Mouse (Mus musculus) frontal cortex, postnatal 10 days (tissue): Measurements from ENCODE around the gene Gpx7.

Source experiments
- DNase-seq, 2 experiments: peaks; one replicate each; pipeline ENCODE4 v3.0.0; 2022; ENCODE audit warnings: low spot score in 2 of 2, mixed read lengths in 1 of 2

Gpx7 gene

DNA sequence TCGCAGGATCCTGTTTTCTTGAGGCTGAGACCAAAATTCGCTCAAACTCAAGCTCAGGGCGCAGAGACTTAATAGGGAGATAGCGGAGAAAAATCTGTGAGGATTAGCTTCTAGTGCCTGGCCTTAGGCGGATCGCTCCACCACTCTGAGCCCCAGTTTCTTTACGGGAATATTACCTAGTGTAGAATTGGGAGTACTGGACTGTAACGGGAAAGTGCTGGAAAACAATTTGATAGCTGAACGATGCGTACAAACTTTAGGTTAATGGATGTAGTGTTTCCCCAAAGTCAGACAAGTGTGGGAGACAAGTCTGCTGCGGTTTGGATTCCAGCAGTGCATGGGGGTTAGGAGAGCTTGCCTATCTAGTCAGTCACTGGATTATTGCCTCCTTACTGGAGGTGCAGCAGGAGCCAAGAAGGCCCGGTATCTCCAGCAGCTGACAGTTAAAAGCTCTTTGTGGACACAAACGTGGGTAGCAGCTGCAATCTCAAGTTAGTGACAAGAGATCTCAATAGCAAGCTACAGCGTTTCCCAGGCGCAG lies at the start of gene Gpx7:
Gene Gpx7, minus strand, starts transcription at position 101 of the 541 bp plus-strand sequence.
- no peak for DNase-seq

DNA sequence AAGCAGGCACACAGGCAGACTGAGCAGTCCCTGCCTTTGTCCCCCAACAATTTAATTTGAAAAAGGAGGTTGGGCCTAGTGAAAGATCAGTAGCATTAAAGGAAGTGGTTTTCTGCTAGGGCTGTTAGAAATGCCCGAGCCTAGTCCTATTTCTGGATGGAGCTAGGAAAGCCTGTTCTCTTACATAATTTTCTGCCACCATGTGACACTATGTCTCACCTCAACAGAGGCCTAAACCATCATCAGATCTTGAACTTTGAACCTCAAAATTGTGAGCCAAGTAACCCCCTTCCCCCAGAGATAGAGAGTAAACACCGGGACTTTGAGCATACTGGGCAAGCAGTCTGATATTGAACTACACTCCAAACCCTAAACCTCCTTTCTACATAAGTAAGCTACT lies 49.3 kb upstream of the Gpx7 start:
- no peak for DNase-seq

DNA sequence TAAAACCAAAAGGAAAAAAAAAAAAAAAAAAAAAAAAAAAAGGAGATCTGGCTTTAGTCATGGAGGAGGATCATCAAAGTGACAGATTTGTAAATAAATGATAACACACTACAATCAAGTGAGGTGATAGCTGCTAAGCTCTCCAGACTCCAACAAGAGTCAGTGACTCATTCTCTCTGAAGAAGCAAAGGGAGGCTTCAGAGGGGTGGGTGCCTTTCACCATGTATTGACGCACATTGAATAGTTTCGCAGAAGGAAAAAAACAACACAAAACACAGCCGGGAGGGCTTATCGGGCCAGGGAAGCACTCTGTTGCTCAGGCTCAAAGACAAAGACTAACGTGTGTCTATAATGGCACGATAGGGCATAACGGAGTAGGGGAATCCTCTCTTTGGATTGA lies 41.3 kb upstream of the Gpx7 start:
- DNase-seq: no peak

DNA sequence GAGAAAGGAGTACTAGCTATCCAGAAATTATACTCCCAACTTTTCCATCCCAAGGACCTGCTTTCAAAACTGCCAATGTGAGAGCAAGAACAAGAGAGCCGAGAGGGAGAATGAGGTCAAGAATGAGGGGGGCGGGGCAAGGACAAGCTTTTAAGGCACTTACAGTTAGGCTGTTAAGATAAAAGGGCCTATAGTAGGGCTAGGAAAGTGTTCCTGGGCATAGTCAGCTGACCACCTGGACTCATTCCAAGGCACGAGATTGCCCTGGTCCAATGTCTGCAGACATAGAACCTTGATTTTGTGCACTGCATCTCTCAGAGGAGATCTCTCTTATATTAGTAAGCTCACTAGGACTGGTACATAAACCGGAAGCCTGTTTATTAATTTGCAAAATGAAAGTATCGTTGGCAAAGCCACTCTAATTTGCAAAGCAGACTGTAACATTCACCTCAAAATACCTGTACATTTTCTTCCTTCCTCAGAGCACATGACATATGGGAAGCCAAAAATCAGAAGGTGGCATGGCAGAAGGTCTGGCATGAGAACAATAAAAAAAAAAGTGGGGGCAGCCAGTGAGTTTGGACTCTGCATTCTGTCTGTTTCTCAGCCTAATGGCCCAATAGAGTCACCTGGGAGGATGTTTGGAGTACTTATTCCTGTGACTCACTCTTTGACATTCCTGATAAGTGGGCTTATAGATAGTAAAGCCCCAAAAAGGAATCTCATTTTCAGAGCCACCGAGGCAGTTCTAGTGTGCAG lies 31.5 kb upstream of the Gpx7 start:
- no peak for DNase-seq

DNA sequence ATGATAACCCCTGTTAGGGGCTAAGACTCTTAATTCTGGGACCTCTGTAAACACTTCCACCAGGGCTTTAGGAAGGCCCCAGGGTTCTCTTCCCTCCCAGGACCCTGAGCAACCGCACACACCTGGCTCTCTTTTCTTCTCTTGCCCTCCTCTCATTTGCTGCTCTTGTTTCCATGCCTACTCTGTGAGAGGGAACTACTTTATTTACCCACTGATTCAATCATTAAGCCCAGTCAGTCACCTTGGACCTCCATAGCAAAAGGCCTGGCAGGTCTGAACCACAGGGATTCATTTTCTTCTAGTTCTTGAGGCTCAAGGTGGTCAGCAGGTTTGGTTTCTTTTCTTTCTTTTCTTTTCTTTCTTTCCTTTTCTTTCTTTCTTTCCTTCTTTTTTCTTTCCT lies 29.5 kb upstream of the Gpx7 start:
- DNase-seq: no peak

DNA sequence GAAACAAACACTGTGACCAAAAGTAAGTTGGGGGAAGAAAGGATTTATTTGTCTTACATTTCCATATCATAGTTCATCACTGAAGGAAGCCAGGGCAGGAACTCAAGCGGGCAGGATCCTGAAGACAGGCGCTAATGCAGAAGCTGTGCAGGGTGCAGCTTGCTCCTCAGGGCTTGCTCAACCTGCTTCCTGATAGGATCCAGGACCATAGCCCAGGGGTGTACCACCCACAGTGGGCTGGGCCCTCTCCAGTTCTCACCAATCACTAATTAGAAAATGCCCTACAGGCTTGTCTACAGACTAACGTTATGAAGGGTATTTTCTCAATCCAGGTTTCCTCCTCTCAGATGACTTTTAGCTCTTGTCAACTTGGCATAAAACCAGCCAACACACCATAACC lies 28.9 kb upstream of the Gpx7 start:
- DNase-seq: no peak

DNA sequence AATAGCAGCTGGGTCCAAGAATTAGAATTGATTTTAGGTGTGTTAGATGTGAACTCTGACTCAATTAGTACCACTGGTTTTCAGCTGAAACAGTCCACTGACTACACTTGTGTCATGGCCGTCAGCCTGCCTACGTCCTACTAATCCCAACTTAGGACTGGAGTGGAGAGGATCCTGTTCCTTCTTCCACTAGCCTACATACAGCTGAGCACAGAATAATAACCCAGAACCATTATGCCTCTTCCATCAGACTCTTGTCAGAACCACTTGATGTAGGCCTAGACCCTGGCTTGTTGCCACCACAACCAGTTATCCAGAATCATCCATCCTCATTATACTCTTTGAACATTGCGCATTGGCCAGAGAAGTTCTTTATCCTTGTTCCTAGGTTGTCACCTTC lies 28.0 kb upstream of the Gpx7 start:
- no peak for DNase-seq

DNA sequence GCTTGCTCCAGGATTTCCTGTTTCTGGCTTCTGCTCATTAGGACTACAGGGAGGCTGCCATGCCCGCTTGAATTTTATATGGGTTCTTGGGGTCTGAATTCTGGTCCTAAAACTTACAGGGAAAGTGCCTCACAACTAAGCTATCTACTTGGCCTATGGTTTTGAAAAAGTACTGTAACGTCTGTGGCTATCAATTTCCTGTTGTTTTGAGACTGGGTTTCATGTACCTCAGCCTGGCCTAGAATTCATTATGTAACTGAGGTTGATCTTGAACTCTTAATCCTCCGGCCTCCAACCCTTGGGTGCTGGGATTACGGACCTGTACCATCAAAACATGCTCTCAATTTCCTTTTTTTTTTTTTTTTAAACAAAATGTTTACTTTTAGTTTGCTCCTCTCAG lies 27.5 kb upstream of the Gpx7 start:
- DNase-seq: no peak

DNA sequence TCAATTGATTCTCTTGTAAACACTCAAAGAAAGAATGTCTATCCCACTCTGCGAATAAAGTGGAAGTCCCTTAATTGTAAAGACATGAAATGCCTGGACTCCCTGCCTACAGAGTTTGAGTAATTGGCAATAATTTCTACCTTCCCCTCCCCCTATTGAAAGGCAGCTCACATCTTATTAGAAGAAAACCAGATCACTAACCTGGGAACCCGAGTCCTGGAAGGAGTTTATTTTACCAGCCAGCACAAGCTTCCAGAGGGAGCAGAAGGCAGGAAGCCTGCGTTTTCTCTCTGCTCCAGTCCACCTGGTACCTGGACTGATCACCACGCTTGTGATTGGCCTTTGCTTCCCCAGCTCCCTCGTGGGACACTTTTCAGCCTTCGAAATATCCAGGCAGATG lies 26.6 kb upstream of the Gpx7 start:
- no peak for DNase-seq

DNA sequence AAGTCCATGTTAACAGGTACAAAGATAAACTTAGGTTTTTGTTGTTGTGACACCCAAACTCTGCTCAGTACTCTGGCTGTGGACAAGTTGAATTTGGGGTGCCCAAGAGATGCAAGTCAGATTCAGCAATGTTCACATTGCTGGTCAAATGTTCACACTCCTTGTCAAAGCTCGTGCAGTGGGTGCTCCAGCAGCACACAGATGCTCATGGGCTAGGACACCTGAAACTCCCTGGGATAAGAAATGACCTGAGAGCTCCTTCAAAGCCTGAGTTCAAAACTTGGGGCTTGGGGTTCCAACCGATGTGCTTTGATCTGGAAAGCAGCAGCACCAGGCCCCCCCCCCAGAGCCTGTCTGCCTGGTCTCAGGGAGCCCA lies 24.8 kb upstream of the Gpx7 start:
- DNase-seq: no peak

DNA sequence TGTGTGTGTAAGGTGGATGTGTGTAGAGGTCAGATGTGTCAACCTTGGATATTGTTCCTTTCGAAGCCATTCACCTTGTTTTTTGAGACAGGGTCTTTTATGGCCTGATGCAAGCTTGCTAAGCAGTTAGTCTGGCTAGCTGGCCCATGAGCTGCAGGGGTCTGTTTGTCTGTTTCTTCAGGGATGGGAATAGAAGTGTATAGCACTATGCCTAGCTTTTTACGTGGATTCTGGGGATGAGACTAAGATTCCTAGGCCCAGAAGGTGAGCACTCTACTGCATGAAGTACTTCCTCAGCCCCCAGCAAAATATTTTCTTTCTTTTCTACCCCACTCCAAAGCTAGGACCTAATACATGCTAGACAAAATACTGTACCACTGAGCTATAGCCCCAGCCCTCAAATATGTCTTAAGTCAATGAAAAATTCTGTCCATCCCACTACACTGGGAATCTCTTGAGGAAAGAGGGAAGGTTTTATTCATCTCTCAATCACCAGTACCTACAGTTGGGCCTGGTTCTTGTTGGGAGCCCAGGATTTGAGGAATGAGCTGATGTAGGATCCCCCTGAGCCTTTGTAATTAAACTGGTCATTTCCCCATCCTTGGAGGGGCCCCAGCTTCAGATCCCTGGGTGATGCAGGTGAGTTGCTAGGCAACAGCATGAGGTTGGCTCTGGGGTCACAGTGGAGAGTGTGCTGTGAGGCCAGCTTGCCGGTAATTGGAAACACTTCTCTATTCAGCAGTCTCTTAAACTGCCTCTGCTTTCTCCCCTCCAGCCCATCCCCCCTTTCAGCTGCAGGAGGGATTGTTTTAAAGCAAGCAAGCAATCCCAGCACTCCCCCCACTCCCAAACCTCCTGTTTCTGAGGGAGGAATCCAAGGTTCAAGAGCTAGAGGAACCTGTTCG lies 24.1 kb upstream of the Gpx7 start:
- DNase-seq: peak in 1 of 2 experiments; percentile 5

DNA sequence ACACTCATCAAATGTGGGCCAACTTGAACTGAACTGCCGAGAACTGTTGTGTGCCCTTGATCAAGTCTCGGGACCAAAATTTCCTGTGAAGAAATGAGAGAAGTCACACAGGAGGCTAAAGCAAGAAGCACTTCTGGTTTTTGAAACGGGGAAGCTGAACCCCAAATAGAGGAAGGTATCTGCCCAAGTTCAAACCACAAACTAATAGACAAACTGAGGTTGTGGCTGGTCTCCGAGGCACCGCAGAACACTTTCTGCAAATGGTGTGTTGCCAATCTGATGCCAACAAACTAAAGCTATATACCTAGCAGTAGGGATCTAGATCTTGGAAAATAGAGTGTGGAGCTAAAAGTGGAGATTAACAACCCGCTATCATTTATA lies 21.6 kb upstream of the Gpx7 start:
- DNase-seq: no peak

DNA sequence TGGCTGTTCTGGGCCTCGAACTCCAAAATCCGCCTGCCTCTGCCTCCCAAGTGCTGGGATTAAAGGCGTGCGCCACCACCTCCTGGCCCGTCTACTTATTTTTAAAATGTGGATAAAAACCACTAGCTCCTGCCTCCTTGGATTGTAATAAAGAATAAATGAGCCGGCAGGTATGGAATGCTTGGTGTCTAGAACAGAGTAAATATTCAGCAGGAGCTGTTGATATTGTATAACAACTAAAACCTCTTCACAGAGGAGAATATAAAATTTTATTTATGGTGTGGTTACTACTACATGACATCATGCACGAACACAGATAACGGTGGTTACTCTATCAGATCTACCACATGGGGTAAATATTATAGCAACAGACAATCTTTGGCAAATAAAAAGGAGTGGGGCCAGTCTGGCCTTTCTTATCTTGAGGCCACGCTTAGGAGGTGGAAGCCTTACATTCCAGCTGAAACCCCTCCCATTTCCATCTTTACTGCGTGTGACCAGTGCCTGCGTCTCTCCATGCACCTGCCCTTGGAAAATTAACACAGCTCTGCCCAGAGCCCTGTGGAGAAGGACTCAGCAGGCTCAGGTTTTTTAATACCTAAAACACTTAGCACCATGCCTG lies 21.1 kb upstream of the Gpx7 start:
- DNase-seq: no peak

DNA sequence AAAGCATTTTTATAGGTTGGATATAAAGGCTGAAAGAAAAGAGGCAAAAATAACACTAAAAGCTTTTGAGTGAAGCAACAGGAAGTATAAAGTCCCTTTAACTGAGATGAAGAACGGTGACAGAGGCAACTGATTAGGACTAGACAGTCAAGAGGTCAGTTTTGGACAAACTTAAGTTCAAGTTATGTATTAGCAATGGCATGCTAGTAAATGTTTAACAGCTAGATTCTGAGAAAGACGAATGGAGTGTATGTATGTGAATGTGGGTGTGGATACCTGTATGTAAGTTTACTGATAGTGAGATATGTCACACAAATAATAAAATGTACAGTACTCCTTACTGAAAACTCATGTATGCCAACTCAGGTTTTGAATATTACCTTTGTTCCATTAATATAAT lies 17.8 kb upstream of the Gpx7 start:
- DNase-seq: no peak

DNA sequence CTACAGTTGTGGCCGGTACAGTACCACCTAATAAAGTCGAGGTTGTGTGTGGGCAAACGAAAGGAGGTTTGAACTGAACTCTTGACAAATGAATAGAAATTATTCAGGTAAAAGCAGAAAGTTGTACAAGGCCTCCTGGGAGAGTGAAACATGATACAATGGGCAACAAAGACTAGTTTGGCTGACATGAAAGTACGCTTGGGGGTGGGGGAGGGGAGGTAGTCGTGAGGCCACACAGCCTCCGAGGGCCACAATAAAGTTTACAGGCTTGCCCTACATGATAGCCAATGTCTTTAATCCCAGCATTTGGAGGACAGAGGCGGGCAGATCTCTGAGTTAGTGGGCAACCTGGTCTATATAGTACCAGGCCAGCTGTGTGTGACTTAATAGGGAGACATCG lies 860 bp upstream of the Gpx7 start:
- DNase-seq: no peak

DNA sequence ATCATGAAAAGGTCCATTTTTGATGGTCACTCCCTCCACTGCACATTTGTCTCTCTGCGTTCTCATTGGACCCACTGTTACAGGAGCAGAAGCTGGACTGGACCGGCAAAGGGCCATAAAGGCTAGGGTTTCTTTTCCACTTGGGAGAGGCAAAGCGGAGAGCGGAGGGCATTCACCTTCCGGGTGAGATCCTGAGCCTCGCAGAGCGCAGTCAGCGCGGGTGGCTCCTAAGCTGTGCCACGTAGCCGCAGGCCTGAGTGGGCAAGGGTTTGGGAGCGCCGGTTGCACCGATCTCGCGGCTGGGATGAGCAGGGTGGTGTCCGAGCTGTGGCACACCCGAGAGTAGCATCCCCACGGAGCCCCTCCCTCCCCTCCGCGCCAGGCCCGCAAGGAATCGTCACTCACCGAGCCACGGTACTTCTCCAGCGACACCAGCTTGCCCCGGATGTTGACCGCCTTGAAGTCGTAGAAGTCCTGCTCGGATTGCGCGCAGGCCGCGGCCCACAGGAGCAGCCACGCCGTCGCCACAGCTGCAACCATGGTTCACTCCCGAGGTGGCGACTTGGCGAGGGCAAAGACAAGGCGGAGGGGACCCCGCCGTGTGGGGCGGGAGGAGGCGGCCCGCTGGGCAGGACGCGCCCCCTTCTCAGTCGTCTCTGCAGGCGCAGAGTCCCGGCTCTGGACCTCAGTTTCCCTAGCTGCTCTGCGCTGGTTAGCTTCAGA lies 462 bp downstream of the Gpx7 start:
- DNase-seq: peak; percentile 50 to 64

DNA sequence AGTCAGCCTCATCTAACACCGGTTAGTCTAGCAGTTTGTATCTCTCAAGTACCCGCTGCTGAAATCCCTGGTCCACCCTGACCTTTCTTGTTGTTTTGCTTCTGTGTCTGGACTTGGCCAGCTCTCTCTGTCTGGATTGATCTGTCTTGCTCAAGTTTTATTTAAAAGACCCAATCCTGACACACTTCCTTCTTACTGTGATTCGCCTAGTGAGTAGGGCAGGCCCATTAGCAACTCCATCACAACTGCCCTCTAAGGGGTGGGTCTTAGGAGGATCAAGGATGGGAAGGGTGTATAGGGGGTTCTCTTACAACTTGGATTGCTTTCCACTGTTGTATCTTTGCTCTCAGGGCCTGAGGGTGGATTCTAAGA lies 1.0 kb downstream of the Gpx7 start:
- DNase-seq: no peak

DNA sequence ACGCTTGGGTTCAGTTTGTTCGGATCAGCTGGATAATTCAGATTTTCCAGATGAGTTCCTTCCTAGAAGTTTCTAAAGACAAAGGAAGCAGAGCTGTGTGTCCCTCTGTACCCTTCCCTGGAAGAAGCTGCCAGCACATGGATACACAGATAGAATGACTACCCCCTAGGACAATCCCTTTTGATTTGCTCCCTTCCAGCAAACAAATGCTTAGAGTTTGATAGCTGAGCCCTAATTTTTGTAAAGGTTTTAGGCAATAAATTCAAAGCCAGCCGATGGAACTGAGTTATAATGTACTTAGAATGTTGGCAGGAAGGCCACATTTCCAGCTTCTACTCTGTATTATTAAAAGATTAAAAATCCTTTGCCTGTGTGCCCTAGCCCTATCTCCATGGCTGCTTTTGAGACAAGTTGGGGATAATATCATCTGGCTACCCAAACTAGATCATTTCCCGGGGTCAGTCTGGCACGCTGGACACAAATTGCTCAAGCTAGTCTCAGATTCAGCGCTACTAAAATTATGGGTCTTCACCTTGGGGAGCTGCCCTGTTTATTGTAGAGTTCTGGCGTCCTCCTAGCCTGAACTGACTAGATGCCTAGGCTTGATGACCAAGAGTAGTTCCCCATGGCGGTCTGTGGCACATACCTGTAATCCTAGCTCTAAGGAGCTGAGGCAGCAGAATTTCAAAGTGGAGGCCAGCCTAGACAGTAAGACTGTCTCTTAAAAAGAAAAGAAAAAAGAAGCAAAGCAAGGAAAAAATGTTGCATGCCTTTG lies 2.7 kb downstream of the Gpx7 start:
- no peak for DNase-seq

DNA sequence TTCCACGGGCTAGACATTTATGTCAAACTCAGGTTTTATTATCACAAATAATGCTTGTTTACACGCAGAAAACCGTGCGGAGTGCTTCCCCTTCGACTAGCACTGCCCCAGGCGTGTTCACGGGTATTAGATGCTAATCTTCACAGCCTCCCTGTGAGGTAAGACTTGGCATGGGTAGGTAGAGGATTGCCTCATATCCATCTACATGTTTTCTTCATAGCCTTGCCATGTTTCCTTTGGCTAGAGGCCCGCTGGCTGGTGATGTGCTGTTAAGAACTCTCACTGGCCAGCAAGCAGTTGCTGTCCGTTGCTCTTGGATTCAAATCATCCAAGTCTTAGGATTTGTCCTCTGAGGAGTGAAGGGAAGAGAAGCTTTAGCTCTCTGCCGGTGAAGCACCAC lies 6.4 kb downstream of the Gpx7 start:
- no peak for DNase-seq

DNA sequence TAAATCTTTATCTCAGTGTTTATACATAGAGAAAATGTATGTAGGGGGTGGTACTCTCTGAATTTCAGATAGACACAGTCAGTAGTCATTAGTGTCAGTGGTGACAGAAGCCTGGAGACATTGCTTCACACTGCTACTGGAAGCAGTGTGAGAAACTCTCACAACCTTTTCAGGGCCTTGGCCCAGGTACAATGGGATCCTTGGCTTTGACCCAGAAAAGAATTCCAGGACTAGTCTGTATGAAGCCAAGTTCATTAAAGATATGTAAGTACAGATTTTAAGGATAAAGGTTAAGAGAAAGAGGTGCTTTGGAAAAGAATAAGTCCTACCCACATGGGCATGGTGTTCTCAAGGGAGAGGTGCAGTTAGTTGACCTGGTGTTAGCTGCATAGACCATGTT lies 12.5 kb downstream of the Gpx7 start:
- DNase-seq: no peak

DNA sequence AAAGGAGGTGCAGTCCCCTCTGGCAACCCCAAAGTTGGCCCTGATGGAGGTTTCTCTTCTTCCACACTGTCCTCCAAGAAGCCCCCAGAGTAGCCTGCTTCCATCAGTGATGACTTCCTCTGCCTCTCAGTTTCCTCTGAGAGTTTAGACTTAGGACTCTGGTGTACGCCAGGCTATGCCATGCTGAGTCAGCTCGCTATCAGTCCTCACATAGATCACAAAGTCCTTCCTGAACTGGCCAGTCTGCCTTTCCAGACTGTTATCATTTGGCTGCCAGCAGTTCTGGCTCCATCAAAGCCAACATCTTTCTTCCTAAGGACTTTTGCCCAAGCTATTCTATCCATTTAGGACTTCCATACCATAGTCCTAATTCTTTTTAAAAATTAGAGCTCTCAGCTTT lies 14.2 kb downstream of the Gpx7 start:
- DNase-seq: no peak
